20 mouse cellular contexts compared by ENCODE assay signal in genomic region chr11:62891763-62892162, GRCm38 (mm10). TPM values are rescaled to one million over a fixed set of nuclear protein-coding genes. Genes with fewer than 3 reads are reported as not detected.
DNase-seq lines count a peak whose midpoint lies in the region; ATAC-seq lines count a peak whose summit lies in the region.
"Had no signal": no experiment of that assay in that cellular context is flagged by ENCODE, and none has a peak within 500 bp of the region (broad histone marks: within the 10 kb centered on the region; RNA-seq: fewer than 3 reads in every experiment).

No protein-coding gene starts in this region.

- peak; percentile 64 for ATAC-seq in megakaryocyte progenitor cell, adult 5-6 weeks (replicated peaks; ENCODE audit: poor library complexity)
- ATAC-seq in megakaryocyte-erythroid progenitor cell, adult 5-6 weeks (replicated peaks; ENCODE audit: low FRiP score, low TSS enrichment, poor library complexity, severe bottlenecking) = peak; percentile 66
- ATAC-seq: activated CD4-positive, CD25-positive, alpha-beta regulatory T cell, adult 4 months; CD4-positive, CD25-positive, alpha-beta regulatory T cell, adult 4 months; Patski had no signal

- DNase-seq in thymus, postnatal 4 days = no peak
- DNase-seq in thymus, postnatal 36 days = no peak
- DNase-seq: adrenal gland, adult 2 months; adrenal gland, adult 8-10 months; adrenal gland, postnatal 10 days; adrenal gland, postnatal 14 days; adrenal gland, postnatal 25 days; adrenal gland, postnatal 36 days; B cell, adult 2 months; cerebellum, adult 11 months; cerebellum, adult 11-12 months; cerebellum, adult 18-20 months had no signal

RNA-seq across cellular contexts. Expression of gene Tvp23b, which starts 12.5 kb away (rescaled TPM):
- total RNA-seq in megakaryocyte progenitor cell, adult 5-6 weeks (2015) = 42.3 and 46.6 TPM in 2 replicates
- total RNA-seq in megakaryocyte progenitor cell, adult 5-6 weeks (2017) = 37.7 and 41.9 TPM in 2 replicates
- total RNA-seq in megakaryocyte-erythroid progenitor cell, adult 5-6 weeks (2014; fragmentation: Nextera tagmentation) = 25.3 and 32.2 TPM in 2 replicates
- 47.2 and 68.9 TPM in 2 replicates for total RNA-seq in megakaryocyte-erythroid progenitor cell, adult 5-6 weeks (2017)

RNA-seq across cellular contexts. Expression of gene Fbxw10, which starts 44.9 kb away (rescaled TPM):
- total RNA-seq in megakaryocyte progenitor cell, adult 5-6 weeks (2015) = 2.2 and 2.3 TPM in 2 replicates
- total RNA-seq in megakaryocyte progenitor cell, adult 5-6 weeks (2017) = 1.2 and 4.1 TPM in 2 replicates
- 2.4 TPM in 1 of 2 replicates, not detected in the other for total RNA-seq in megakaryocyte-erythroid progenitor cell, adult 5-6 weeks (2014; fragmentation: Nextera tagmentation)
- total RNA-seq in megakaryocyte-erythroid progenitor cell, adult 5-6 weeks (2017) = 0.91 and 2.3 TPM in 2 replicates
- total RNA-seq: MEL had no signal

RNA-seq across cellular contexts. Expression of gene Cdrt4, which starts 59.2 kb away (rescaled TPM):
- total RNA-seq in megakaryocyte progenitor cell, adult 5-6 weeks (2015) = not detected in 2 replicates
- total RNA-seq in megakaryocyte progenitor cell, adult 5-6 weeks (2017) = not detected in 2 replicates
- not detected in 2 replicates for total RNA-seq in megakaryocyte-erythroid progenitor cell, adult 5-6 weeks (2014; fragmentation: Nextera tagmentation)
- total RNA-seq in megakaryocyte-erythroid progenitor cell, adult 5-6 weeks (2017) = not detected in 2 replicates
- total RNA-seq: adrenal gland, adult 18-20 months; adrenal gland, adult 2 months; adrenal gland, postnatal 10 days; adrenal gland, postnatal 14 days; adrenal gland, postnatal 25 days; adrenal gland, postnatal 36 days; CH12.LX; MEL had no signal
